Mouse (Mus musculus): ENCODE measurements around the gene Zmynd11. TPM values are rescaled to one million over a fixed set of nuclear protein-coding genes. Genes with fewer than 3 reads are reported as not detected.

Gene Zmynd11
- total RNA-seq, 2 experiments from 2014 or later: 33.3 to 47.3 TPM

DNA sequence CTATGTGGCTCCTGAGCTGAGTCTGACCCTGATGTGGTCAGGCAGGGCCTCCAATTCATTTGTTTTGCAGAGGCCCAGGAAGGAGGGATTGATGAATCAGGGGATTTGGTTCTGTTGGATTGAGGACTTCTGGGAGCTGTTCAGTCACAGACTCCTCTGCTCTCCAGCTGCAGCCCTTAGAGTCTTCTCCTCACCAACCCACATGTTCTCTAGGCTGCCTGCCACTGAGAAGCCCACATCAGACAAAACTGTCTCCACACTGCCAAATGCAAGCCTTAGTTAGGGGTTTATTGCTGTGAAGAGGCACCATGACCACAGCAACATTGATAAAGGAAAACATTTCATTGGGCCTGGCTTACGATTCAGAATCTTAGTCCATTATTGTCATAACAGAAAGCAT is 101.5 kb downstream of the Zmynd11 start:
- no peak for ATAC-seq (ENCODE audit: poor library complexity, severe bottlenecking)

- no peak for ATAC-seq (ENCODE audit: poor library complexity, severe bottlenecking)
Observed at GRCm38 (mm10) chr13:9660711-9661110, 104.4 kb downstream of the Zmynd11 start.

DNA sequence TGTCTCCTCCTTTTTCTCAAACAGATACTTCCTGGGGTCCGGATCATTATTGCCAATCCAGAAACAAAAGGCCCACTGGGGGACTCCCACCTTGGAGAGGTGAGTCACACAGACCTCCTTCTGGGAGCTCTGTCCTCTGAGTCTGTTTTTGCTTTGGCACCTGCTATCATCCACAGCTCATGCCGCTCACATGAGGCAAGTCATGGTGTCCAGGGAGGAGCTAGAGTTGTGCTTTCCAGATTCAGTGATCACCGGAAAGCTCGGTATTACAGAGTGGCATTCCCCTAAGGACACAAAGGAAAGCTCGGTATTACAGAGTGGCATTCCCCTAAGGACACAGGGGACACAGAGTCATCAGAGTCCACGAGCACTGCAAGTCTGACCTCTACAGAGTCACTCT is 108.5 kb downstream of the Zmynd11 start:
- ATAC-seq (ENCODE audit: poor library complexity, severe bottlenecking): no peak

DNA sequence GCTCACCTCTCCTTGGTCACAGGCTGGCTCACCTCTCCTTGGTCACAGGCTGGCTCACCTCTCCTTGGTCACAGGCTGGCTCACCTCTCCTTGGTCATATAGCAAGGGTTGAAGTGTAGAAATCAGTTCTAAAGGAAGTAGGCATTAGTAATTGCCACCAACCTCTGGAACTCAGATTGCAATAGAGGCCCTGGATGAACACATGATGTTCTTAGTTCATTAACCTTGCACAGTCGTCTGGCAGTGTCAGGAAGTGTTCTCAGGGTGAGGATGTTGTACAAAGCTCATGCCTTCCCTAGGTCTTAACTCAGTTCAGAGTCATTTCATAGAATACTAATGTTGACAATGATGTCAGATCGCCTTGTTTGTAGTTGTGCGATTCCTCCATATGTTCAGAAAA is 112.1 kb downstream of the Zmynd11 start:
- no peak for ATAC-seq (ENCODE audit: poor library complexity, severe bottlenecking)

DNA sequence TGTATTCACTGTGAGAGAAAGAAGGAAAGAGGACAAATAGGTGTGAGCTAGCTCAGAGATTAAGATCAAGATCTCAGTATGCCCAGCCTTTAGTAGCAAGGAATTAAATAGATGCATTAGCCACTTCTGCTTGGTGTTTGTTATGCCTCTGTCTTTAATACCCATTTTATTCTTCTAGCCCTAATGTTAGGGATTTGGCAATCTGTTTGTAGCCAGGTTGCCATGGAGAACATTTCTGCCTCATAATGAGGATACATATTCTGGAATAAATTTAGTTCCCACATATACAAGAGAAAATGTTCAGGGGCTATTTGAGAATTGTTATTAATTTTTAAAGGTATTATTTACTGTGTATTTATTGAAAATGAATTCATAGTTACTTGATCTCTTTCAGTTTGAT is 114.5 kb downstream of the Zmynd11 start:
- ATAC-seq (ENCODE audit: poor library complexity, severe bottlenecking): no peak

DNA sequence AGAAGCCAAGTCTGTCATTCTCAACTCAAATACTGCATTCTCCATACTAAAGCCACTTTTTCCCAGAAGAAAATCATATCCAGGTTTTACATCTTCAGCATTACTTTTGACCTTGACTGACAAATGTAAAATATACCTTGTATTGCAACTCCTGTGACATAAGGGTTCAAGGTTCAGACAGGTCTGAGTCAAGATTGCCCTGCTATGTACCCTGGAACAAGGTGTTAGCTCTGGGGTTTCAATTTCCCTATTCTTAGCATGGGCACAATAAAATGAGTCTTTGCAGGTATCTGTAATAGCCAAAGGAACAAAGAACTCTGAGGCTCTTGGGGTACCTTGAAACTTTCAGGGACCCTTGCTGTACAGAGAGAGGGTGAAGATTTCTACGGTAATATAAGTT is 115.2 kb downstream of the Zmynd11 start:
- ATAC-seq (ENCODE audit: poor library complexity, severe bottlenecking): no peak

- no peak for ATAC-seq (ENCODE audit: poor library complexity, severe bottlenecking)
Observed at GRCm38 (mm10) chr13:9648716-9649115, 116.4 kb downstream of the Zmynd11 start.

DNA sequence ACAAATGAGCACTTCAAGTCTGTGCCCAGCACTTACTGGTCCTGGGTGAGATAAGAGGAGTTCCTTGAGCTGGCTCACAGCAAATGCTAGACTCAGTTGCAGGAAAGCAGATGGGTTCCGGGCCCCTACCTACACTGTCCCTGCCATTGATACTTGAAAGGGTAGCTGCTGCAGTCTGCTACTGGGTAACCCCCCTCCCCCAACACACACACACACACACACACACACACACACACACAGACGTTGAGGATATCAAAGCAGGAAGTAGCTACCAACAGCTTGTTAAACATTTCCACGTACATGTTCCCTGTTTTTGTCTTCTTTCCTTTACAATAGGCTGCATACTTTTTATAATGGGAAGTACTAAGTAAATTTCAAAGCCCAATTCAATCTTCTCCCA is 127.2 kb downstream of the Zmynd11 start:
- 0 out of 2 replicates have a peak, but pooled peaks have one; percentile 30 for ATAC-seq (ENCODE audit: poor library complexity, severe bottlenecking)

- peak; percentile 64 for ATAC-seq (ENCODE audit: poor library complexity, severe bottlenecking)
Observed at GRCm38 (mm10) chr13:9636505-9636904, 128.6 kb downstream of the Zmynd11 start.

- no peak for ATAC-seq (ENCODE audit: poor library complexity, severe bottlenecking)
Observed at GRCm38 (mm10) chr13:9635951-9636350, 129.2 kb downstream of the Zmynd11 start.
